Mouse (Mus musculus) liver, embryonic 14.5 days (tissue): ENCODE data around the gene Tulp2.

Source experiments
- CTCF ChIP-seq: IDR thresholded peaks from 2 replicates; pipeline ENCODE4 v1.5.1; 2016; ENCODE audit warnings: antibody characterized with exemption, low read depth, control low read depth
- EP300 ChIP-seq: IDR thresholded peaks from 2 replicates; pipeline ENCODE4 v1.6.1; 2016; ENCODE audit warnings: antibody characterized with exemption, low read depth

DNA sequence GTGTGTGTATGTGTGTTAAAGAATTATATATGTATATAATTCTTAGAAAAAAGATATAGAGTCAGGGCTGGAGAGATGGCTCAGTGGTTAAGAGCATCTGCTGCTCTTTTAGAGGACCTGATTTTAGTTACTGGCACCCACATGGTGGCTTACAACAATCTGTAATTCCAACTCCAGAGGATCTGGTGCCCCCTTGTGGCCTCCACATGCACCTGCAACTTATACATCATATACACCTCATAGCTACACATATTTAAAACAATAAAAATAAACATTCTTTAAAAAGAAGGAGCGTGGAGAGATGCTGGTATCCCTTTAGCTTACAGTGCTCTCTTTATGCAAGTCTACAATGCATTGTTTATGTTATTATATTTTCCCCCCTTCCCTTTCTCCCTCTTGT, 62.8 kb downstream of the Tulp2 start:
- TF ChIP-seq CTCF (peak; percentile 47; the same call in 1 of the 2 replicates), EP300 (no peak)
